Mouse (Mus musculus): Measurements from ENCODE around the gene Klhl10. TPM values are rescaled to one million over a fixed set of nuclear protein-coding genes. Genes with fewer than 3 reads are reported as not detected.

Klhl10 gene
- not detected for polyA plus RNA-seq (2017; shearing (Covaris generic))

GRCm38 (mm10) chr11:100441797-100442196, at the start of gene Klhl10, which contains the start of gene Nt5c3b:
TSS of gene Klhl10 (plus strand) at chr11:100441917.
TSS of gene Nt5c3b (minus strand) at chr11:100441808.

GRCm38 (mm10) chr11:100397600-100398389, 43.9 kb upstream of the Klhl10 start, which contains the start of gene Jup:
TSS of gene Jup (minus strand) at chr11:100397763.

GRCm38 (mm10) chr11:100414021-100414913, 27.4 kb upstream of the Klhl10 start, which contains the start of gene P3h4:
TSS of gene P3h4 (minus strand) at chr11:100414836.

GRCm38 (mm10) chr11:100414914-100415822, 26.5 kb upstream of the Klhl10 start, which contains the start of gene Fkbp10:
TSS of gene Fkbp10 (plus strand) at chr11:100415697.

GRCm38 (mm10) chr11:100472197-100472934, 30.6 kb downstream of the Klhl10 start, which contains the start of gene Klhl11:
TSS of gene Klhl11 (minus strand) at chr11:100472741.

Other genes with a start within 250 kb of the Klhl10 start
- gene Krt9, start 248.7 kb upstream of the Klhl10 start, polyA plus RNA-seq (2017; shearing (Covaris generic)): not detected
- gene Krt14, start 234.4 kb upstream of the Klhl10 start, polyA plus RNA-seq (2017; shearing (Covaris generic)): not detected
- 0.40 TPM for gene Krt16, start 193.0 kb upstream of the Klhl10 start, polyA plus RNA-seq (2017; shearing (Covaris generic))
- not detected for gene Krt17, start 180.9 kb upstream of the Klhl10 start, polyA plus RNA-seq (2017; shearing (Covaris generic))
- gene Krt42, start 172.0 kb upstream of the Klhl10 start, polyA plus RNA-seq (2017; shearing (Covaris generic)): not detected
- gene Eif1, start 122.0 kb upstream of the Klhl10 start, polyA plus RNA-seq (2017; shearing (Covaris generic)): 4,724 TPM
- gene Gast, start 107.5 kb upstream of the Klhl10 start, polyA plus RNA-seq (2017; shearing (Covaris generic)): not detected
- gene Hap1, start 85.8 kb upstream of the Klhl10 start, polyA plus RNA-seq (2017; shearing (Covaris generic)): 1.8 TPM
- gene Jup, start 44.2 kb upstream of the Klhl10 start, polyA plus RNA-seq (2017; shearing (Covaris generic)): 3.7 TPM
- not detected for gene P3h4, start 27.1 kb upstream of the Klhl10 start, polyA plus RNA-seq (2017; shearing (Covaris generic))
- not detected for gene Fkbp10, start 26.2 kb upstream of the Klhl10 start, polyA plus RNA-seq (2017; shearing (Covaris generic))
- gene Nt5c3b, start 109 bp upstream of the Klhl10 start, polyA plus RNA-seq (2017; shearing (Covaris generic)): 86.0 TPM
- 5.5 TPM for gene Klhl11, start 30.8 kb downstream of the Klhl10 start, polyA plus RNA-seq (2017; shearing (Covaris generic))
- 201 TPM for gene Acly, start 86.1 kb downstream of the Klhl10 start, polyA plus RNA-seq (2017; shearing (Covaris generic))
- gene Ttc25, start 103.7 kb downstream of the Klhl10 start, polyA plus RNA-seq (2017; shearing (Covaris generic)): 0.63 TPM
- gene Cnp, start 133.0 kb downstream of the Klhl10 start, polyA plus RNA-seq (2017; shearing (Covaris generic)): 155 TPM
- 13.6 TPM for gene Nkiras2, start 177.3 kb downstream of the Klhl10 start, polyA plus RNA-seq (2017; shearing (Covaris generic))
- gene Dnajc7, start 178.3 kb downstream of the Klhl10 start, polyA plus RNA-seq (2017; shearing (Covaris generic)): 423 TPM